Mouse (Mus musculus): ENCODE data around the gene Olfr578.

- TF ChIP-seq CTCF (IDR thresholded peaks at IDR 0.05; ENCODE audit: low read depth) (no peak), EP300 (optimal IDR thresholded peaks at IDR 0.05) (no peak)
Observed at GRCm38 (mm10) chr7:102989224-102989623, at the start of gene Olfr578.
